Mouse (Mus musculus): ENCODE data around the gene Zswim1. TPM values are rescaled to one million over a fixed set of nuclear protein-coding genes. Genes with fewer than 3 reads are reported as not detected.

Zswim1 gene
- polyA plus RNA-seq, 2 experiments: 2.0 to 4.6 TPM

GRCm38 (mm10) chr2:164804533-164805331 is 17.8 kb upstream of the Zswim1 start, which contains the start of the genes Acot8 and Zswim3:
Gene Acot8, minus strand, starts transcription at chr2:164804882.
Gene Zswim3, plus strand, starts transcription at chr2:164805098.
- under 1% methylated on average over 47 of the region's 47 CpGs for WGBS (ENCODE audit: insufficient replicate concordance)
- peak within 1 kb of the TSS; percentile 93 for H3K9ac ChIP-seq (replicated peaks)
- peak within 1 kb of the TSS; percentile 96 for H3K27ac ChIP-seq
- peak within 1 kb of the TSS; percentile 90 for H3K4me2 ChIP-seq (ENCODE audit: low read depth)
- H3K27me3 ChIP-seq (ENCODE audit: control insufficient read depth, insufficient read depth, low read length): no peaks in the 10 kb centered on the region
- H3K4me3 ChIP-seq (ENCODE audit: insufficient read depth in 1 of 2, low read depth in 2 of 2, low read length in 2 of 2): peak within 1 kb of the TSS; percentile 95 to 99
- ATAC-seq (ENCODE audit: insufficient read depth) (peak; percentile 92), DNase-seq (ENCODE audit: low read depth in 3 of 3, low spot score in 3 of 3) (peak; percentile 99)
- H3K4me1 ChIP-seq (replicated peaks; ENCODE audit: control insufficient read depth in 2 of 2, insufficient read depth in 2 of 2, low read length in 1 of 2): peaks cover 12 to 13% of the 10 kb centered on the region in 2 experiments
- TF ChIP-seq EP300 (IDR thresholded peaks at IDR 0.05; ENCODE audit: low read depth) (peak; percentile 55; the same call in 1 of the 2 replicates), CTCF (IDR thresholded peaks at IDR 0.05; ENCODE audit: low read depth) (peak; percentile 19; the same call in 1 of the 2 replicates)
- no peaks in the 10 kb centered on the region for H3K9me3 ChIP-seq (ENCODE audit: control insufficient read depth, low read length)
- peaks cover 11% of the 10 kb centered on the region for H3K36me3 ChIP-seq (replicated peaks; ENCODE audit: control insufficient read depth, insufficient read depth, low read depth)

GRCm38 (mm10) chr2:164805332-164805718 is 17.2 kb upstream of the Zswim1 start:
- Histone ChIP-seq H3K27ac (peak overlapping the region; percentile 96), H3K4me3 (ENCODE audit: insufficient read depth in 1 of 2, low read depth in 2 of 2, low read length in 2 of 2) (peak overlapping the region; percentile 95 to 97), H3K4me1 (replicated peaks; ENCODE audit: control insufficient read depth in 2 of 2, insufficient read depth in 2 of 2, low read length in 1 of 2) (peaks cover 12 to 13% of the 10 kb centered on the region in 2 experiments), H3K4me2 (ENCODE audit: low read depth) (peak overlapping the region; percentile 77), H3K27me3 (ENCODE audit: control insufficient read depth, insufficient read depth, low read length) (no peaks in the 10 kb centered on the region), H3K9ac (replicated peaks) (peak overlapping the region; percentile 88), H3K9me3 (ENCODE audit: control insufficient read depth, low read length) (no peaks in the 10 kb centered on the region), H3K36me3 (replicated peaks; ENCODE audit: control insufficient read depth, insufficient read depth, low read depth) (peaks cover 6% of the 10 kb centered on the region)
- ATAC-seq (ENCODE audit: insufficient read depth) (peak; percentile 79), DNase-seq (ENCODE audit: low read depth in 3 of 3, low spot score in 3 of 3) (peak in 1 of 3 experiments; percentile 55)
- no peak for TF ChIP-seq EP300 (IDR thresholded peaks at IDR 0.05; ENCODE audit: low read depth)
- TF ChIP-seq CTCF (IDR thresholded peaks at IDR 0.05; ENCODE audit: low read depth): no peak
- under 1% methylated on average over 21 of the region's 21 CpGs for WGBS (ENCODE audit: insufficient replicate concordance)

DNA sequence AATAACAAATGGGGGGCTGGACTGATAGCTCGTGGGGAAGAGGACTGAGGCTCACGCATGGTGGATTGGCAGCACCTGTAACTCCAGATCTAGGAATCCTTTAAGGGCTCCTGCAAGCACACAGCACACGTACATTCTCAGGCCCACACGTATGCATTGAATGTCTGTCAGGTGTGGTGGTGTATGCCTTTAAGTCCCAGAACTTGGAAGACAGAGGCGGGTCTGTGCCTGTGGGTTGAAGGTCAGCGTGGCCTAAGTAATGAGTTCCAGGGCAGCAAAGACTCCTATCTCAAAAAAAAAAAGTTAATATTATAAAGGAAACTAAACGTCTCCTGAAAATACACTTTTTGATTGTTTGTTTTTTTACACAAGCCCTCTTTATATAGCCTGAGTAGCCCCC is 15.9 kb upstream of the Zswim1 start:
- Histone ChIP-seq H3K4me2 (ENCODE audit: low read depth) (peak overlapping the region; percentile 7), H3K36me3 (replicated peaks; ENCODE audit: control insufficient read depth, insufficient read depth, low read depth) (peaks cover 2% of the 10 kb centered on the region; the same call in 1 of the 2 replicates), H3K27ac (no peak overlapping the region), H3K4me1 (replicated peaks; ENCODE audit: control insufficient read depth in 2 of 2, insufficient read depth in 2 of 2, low read length in 1 of 2) (peaks cover 12 to 13% of the 10 kb centered on the region in 2 experiments), H3K4me3 (ENCODE audit: insufficient read depth in 1 of 2, low read depth in 2 of 2, low read length in 2 of 2) (0 out of 4 replicates have a peak overlapping the region, but pooled peaks of 1 of the 2 experiments have one; percentile 95), H3K27me3 (ENCODE audit: control insufficient read depth, insufficient read depth, low read length) (no peaks in the 10 kb centered on the region), H3K9me3 (ENCODE audit: control insufficient read depth, low read length) (no peaks in the 10 kb centered on the region), H3K9ac (replicated peaks) (no peak overlapping the region)
- no peak for TF ChIP-seq CTCF (IDR thresholded peaks at IDR 0.05; ENCODE audit: low read depth)
- no peak for TF ChIP-seq EP300 (IDR thresholded peaks at IDR 0.05; ENCODE audit: low read depth)
- DNase-seq (ENCODE audit: low read depth in 3 of 3, low spot score in 3 of 3) (no peak), ATAC-seq (ENCODE audit: insufficient read depth) (no peak)
- WGBS (ENCODE audit: insufficient replicate concordance): 67% methylated on average over 7 of the region's 7 CpGs

DNA sequence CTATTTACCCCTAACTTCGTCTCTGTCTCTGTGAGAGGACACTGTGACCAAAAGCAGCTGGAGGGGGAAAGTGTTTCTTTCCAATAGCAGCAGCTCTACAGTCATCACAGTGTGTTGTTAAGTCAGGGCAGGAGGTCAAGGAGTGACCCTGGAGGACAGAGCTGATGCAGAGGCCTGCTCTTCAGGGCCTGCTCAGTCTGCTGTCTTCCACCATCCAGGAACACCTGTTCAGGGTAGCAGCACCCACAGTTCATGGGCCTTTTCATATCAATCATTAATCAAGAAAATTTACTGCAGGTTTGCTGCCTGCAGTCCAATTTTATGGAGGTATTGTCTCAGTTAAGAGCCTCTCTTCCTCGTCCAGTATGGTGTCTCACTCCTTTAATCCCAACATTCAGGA is 8.9 kb upstream of the Zswim1 start:
- H3K4me3 ChIP-seq (ENCODE audit: insufficient read depth in 1 of 2, low read depth in 2 of 2, low read length in 2 of 2): no peak overlapping the region
- H3K4me2 ChIP-seq (ENCODE audit: low read depth): no peak overlapping the region
- H3K9ac ChIP-seq (replicated peaks): no peak overlapping the region
- ATAC-seq (ENCODE audit: insufficient read depth) (no peak), DNase-seq (ENCODE audit: low read depth in 3 of 3, low spot score in 3 of 3) (no peak)
- no peak overlapping the region for H3K27ac ChIP-seq
- TF ChIP-seq EP300 (IDR thresholded peaks at IDR 0.05; ENCODE audit: low read depth): no peak
- TF ChIP-seq CTCF (IDR thresholded peaks at IDR 0.05; ENCODE audit: low read depth): no peak
- no peaks in the 10 kb centered on the region for H3K9me3 ChIP-seq (ENCODE audit: control insufficient read depth, low read length)
- H3K36me3 ChIP-seq (replicated peaks; ENCODE audit: control insufficient read depth, insufficient read depth, low read depth): 0 out of 2 replicates have a peak, but pooled peaks cover 2% of the 10 kb centered on the region
- H3K4me1 ChIP-seq (replicated peaks; ENCODE audit: control insufficient read depth in 2 of 2, insufficient read depth in 2 of 2, low read length in 1 of 2): peaks cover 11 to 15% of the 10 kb centered on the region in 2 experiments
- WGBS (ENCODE audit: insufficient replicate concordance): 68% methylated on average over 2 of the region's 2 CpGs
- H3K27me3 ChIP-seq (ENCODE audit: control insufficient read depth, insufficient read depth, low read length): no peaks in the 10 kb centered on the region

DNA sequence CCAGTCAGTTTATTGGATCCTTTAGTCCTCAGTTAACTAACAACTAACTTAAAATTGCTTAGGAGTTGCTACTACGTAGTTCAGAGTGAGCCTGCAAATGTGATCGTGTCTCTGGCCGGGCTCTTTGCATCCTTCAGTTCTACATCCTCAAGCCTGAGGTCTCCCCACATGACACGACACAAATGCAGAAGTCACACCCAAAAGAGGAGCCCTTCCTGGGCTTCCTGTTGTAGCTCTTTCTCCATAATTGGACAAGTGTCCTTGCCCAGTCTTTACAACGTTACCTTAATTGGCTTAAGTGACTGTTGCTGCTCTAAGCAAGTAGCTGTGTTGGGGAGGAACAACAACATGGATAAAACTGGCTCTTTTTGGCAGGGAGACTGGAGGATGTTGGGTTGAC is 7.1 kb upstream of the Zswim1 start:
- H3K4me2 ChIP-seq (ENCODE audit: low read depth): peak overlapping the region; percentile 33
- WGBS (ENCODE audit: insufficient replicate concordance): 46% methylated on average over 5 of the region's 5 CpGs
- H3K9ac ChIP-seq (replicated peaks): peak overlapping the region; percentile 32; the same call in 1 of the 2 replicates
- H3K27me3 ChIP-seq (ENCODE audit: control insufficient read depth, insufficient read depth, low read length): no peaks in the 10 kb centered on the region
- ATAC-seq (ENCODE audit: insufficient read depth): peak; percentile 60
- peak overlapping the region; percentile 56 for H3K27ac ChIP-seq
- H3K4me3 ChIP-seq (ENCODE audit: insufficient read depth in 1 of 2, low read depth in 2 of 2, low read length in 2 of 2): no peak overlapping the region
- TF ChIP-seq EP300 (IDR thresholded peaks at IDR 0.05; ENCODE audit: low read depth): no peak
- no peak for TF ChIP-seq CTCF (IDR thresholded peaks at IDR 0.05; ENCODE audit: low read depth)
- no peaks in the 10 kb centered on the region for H3K36me3 ChIP-seq (replicated peaks; ENCODE audit: control insufficient read depth, insufficient read depth, low read depth)
- no peaks in the 10 kb centered on the region for H3K9me3 ChIP-seq (ENCODE audit: control insufficient read depth, low read length)
- H3K4me1 ChIP-seq (replicated peaks; ENCODE audit: control insufficient read depth in 2 of 2, insufficient read depth in 2 of 2, low read length in 1 of 2): peaks cover 11 to 15% of the 10 kb centered on the region in 2 experiments
- DNase-seq (ENCODE audit: low read depth in 3 of 3, low spot score in 3 of 3): no peak
